Mouse (Mus musculus): Measurements from ENCODE around the gene Vmo1.

Vmo1 gene

GRCm38 (mm10) chr11:70514288-70514687 is at the start of gene Vmo1:
Gene Vmo1, minus strand, starts transcription at chr11:70514616.
- POLR2A ChIA-PET: interaction anchor here in 3 of 4 experiments (0.6 to 2.3 kb wide), 4 partner anchors 11 to 263 kb away, joined by 3 to 9 read pairs (median 4); partner anchors contain the start of genes Psmb6 (in 1 of the 3) and Spag7 (in 1 of the 3)
- CTCF ChIA-PET: interaction anchor here in 2 of 4 experiments (0.5 to 1.9 kb wide), 7 partner anchors 9 to 133 kb away, joined by 3 to 6 read pairs (median 4); partner anchors contain the start of genes Med11 (in 1 of the 2), Psmb6 (in 1 of the 2), Rnf167 (in 1 of the 2) and Slc25a11 (in 1 of the 2)

- ChIA-PET CTCF (interaction anchor here in 2 of 4 experiments (0.5 kb wide), 2 partner anchors 10 to 101 kb away, joined by 3 to 4 read pairs; no protein-coding TSS in a partner anchor), POLR2A (interaction anchor here in 3 of 4 experiments (0.6 to 1.7 kb wide), 7 partner anchors 24 to 168 kb away, joined by 3 to 9 read pairs (median 4); partner anchors contain the start of genes Psmb6 (in 2 of the 3) and Pld2 (in 1 of the 3))
Measured at GRCm38 (mm10) chr11:70563470-70564275, 49.3 kb upstream of the Vmo1 start.

GRCm38 (mm10) chr11:70562995-70563469 is 48.6 kb upstream of the Vmo1 start:
- CTCF ChIA-PET: interaction anchor here in 1 of 4 experiments (0.5 kb wide), 1 partner anchor 9 kb away, joined by 3 read pairs; no protein-coding TSS in a partner anchor
- POLR2A ChIA-PET: interaction anchor here in 1 of 4 experiments (1.4 to 1.6 kb wide), 3 partner anchors 23 to 42 kb away, joined by 3 to 6 read pairs (median 4); partner anchors contain the start of genes Pld2 and Psmb6

- ChIA-PET CTCF (interaction anchor here in 1 of 4 experiments (1.1 kb wide), 1 partner anchor 12 kb away, joined by 4 read pairs; no protein-coding TSS in a partner anchor), POLR2A (interaction anchor here in 2 of 4 experiments (0.9 to 1.7 kb wide), 6 partner anchors 12 to 130 kb away, joined by 3 to 7 read pairs (median 5); partner anchors contain the start of genes Psmb6 (in 2 of the 2) and Arrb2 (in 1 of the 2))
Measured at GRCm38 (mm10) chr11:70562287-70562994, 48.0 kb upstream of the Vmo1 start, which contains the start of gene Mink1. Gene Mink1, plus strand, starts transcription at chr11:70562881.

GRCm38 (mm10) chr11:70561937-70562286 is 47.5 kb upstream of the Vmo1 start:
- CTCF ChIA-PET: interaction anchor here in 1 of 4 experiments (1.1 kb wide), 1 partner anchor 11 kb away, joined by 4 read pairs; no protein-coding TSS in a partner anchor
- POLR2A ChIA-PET: interaction anchor here in 2 of 4 experiments (0.6 to 1.7 kb wide), 7 partner anchors 12 to 130 kb away, joined by 3 to 7 read pairs (median 4); partner anchors contain the start of genes Psmb6 (in 2 of the 2), Arrb2 (in 1 of the 2) and Rnf167 (in 1 of the 2)

- CTCF ChIA-PET: no interaction called here
- POLR2A ChIA-PET: no interaction called here
Measured at GRCm38 (mm10) chr11:70557545-70557944, 43.1 kb upstream of the Vmo1 start.

GRCm38 (mm10) chr11:70553940-70554339 is 39.5 kb upstream of the Vmo1 start:
- CTCF ChIA-PET: interaction anchor here in 1 of 4 experiments (0.7 to 1.7 kb wide), 2 partner anchors 9 to 55 kb away, joined by 3 to 5 read pairs; no protein-coding TSS in a partner anchor

GRCm38 (mm10) chr11:70551526-70551925 is 37.1 kb upstream of the Vmo1 start:
- POLR2A ChIA-PET: interaction anchor here in 3 of 4 experiments (0.6 to 1.8 kb wide), 3 partner anchors 13 to 139 kb away, joined by 3 to 5 read pairs (median 4); partner anchors contain the start of gene Psmb6 (in 1 of the 3)
- CTCF ChIA-PET: interaction anchor here in 2 of 4 experiments (0.6 to 1.4 kb wide), 2 partner anchors 10 to 119 kb away, joined by 4 read pairs; no protein-coding TSS in a partner anchor

More at GRCm38 (mm10) chr11:70553940-70554339, 39.5 kb upstream of the Vmo1 start:
- POLR2A ChIA-PET: no interaction called here

- ChIA-PET POLR2A (interaction anchor here in 1 of 4 experiments (0.8 kb wide), 1 partner anchor 122 kb away, joined by 3 read pairs; no protein-coding TSS in a partner anchor), CTCF (no interaction called here)
Measured at GRCm38 (mm10) chr11:70544496-70544895, 30.1 kb upstream of the Vmo1 start.

- CTCF ChIA-PET: no interaction called here
Measured at GRCm38 (mm10) chr11:70541415-70541814, 27.0 kb upstream of the Vmo1 start.

GRCm38 (mm10) chr11:70540928-70541327 is 26.5 kb upstream of the Vmo1 start:
- ChIA-PET POLR2A (interaction anchor here in 2 of 4 experiments (1.1 to 2.3 kb wide), 9 partner anchors 14 to 128 kb away, joined by 3 to 6 read pairs (median 3); partner anchors contain the start of genes 4930544D05Rik (in 1 of the 2) and Gltpd2 (in 1 of the 2)), CTCF (interaction anchor here in 2 of 4 experiments (1.0 to 2.2 kb wide), 6 partner anchors 15 to 109 kb away, joined by 3 to 6 read pairs (median 3); partner anchors contain the start of genes Psmb6 (in 2 of the 2) and Arrb2 (in 1 of the 2))

More at GRCm38 (mm10) chr11:70541415-70541814, 27.0 kb upstream of the Vmo1 start:
- POLR2A ChIA-PET: interaction anchor here in 2 of 4 experiments (1.5 to 1.6 kb wide), 3 partner anchors 15 to 19 kb away, joined by 3 to 5 read pairs (median 3); no protein-coding TSS in a partner anchor

GRCm38 (mm10) chr11:70539877-70540587 is 25.6 kb upstream of the Vmo1 start, which contains the start of gene Pld2:
Gene Pld2, plus strand, starts transcription at chr11:70540064.
- ChIA-PET POLR2A (interaction anchor here in 3 of 4 experiments (0.6 to 2.3 kb wide), 22 partner anchors 9 to 479 kb away, joined by 3 to 16 read pairs (median 4); partner anchors contain the start of genes Psmb6 (in 2 of the 3), 4930544D05Rik (in 1 of the 3), Arrb2 (in 1 of the 3) and Gltpd2 (in 1 of the 3)), CTCF (interaction anchor here in 3 of 4 experiments (0.6 to 2.2 kb wide), 11 partner anchors 11 to 525 kb away, joined by 3 to 6 read pairs (median 3); partner anchors contain the start of genes Psmb6 (in 2 of the 3) and Arrb2 (in 1 of the 3))

GRCm38 (mm10) chr11:70539423-70539822 is 25.0 kb upstream of the Vmo1 start:
- CTCF ChIA-PET: interaction anchor here in 3 of 4 experiments (0.6 to 2.2 kb wide), 5 partner anchors 12 to 107 kb away, joined by 3 to 6 read pairs (median 3); partner anchors contain the start of gene Arrb2 (in 1 of the 3)
- POLR2A ChIA-PET: interaction anchor here in 3 of 4 experiments (0.9 to 2.3 kb wide), 12 partner anchors 12 to 480 kb away, joined by 3 to 16 read pairs (median 4); partner anchors contain the start of genes Psmb6 (in 3 of the 3), 4930544D05Rik (in 1 of the 3), Mis12 (in 1 of the 3) and Pelp1 (in 1 of the 3)

- POLR2A ChIA-PET: interaction anchor here in 1 of 4 experiments (0.7 to 2.0 kb wide), 2 partner anchors 13 to 18 kb away, joined by 3 to 6 read pairs; no protein-coding TSS in a partner anchor
Measured at GRCm38 (mm10) chr11:70532839-70533238, 18.4 kb upstream of the Vmo1 start, which contains the start of gene Gm40193. Gene Gm40193, minus strand, starts transcription at chr11:70532939.

GRCm38 (mm10) chr11:70531065-70531464 is 16.6 kb upstream of the Vmo1 start:
- POLR2A ChIA-PET: interaction anchor here in 3 of 4 experiments (0.7 to 2.0 kb wide), 11 partner anchors 9 to 444 kb away, joined by 3 to 8 read pairs (median 4); partner anchors contain the start of genes Rnf167 (in 2 of the 3), Slc25a11 (in 2 of the 3) and Pld2 (in 1 of the 3)
- CTCF ChIA-PET: interaction anchor here (0.6 to 1.4 kb wide), 12 partner anchors 8 to 240 kb away, joined by 3 to 5 read pairs (median 4); no protein-coding TSS in a partner anchor

More at GRCm38 (mm10) chr11:70532839-70533238, 18.4 kb upstream of the Vmo1 start, which contains the start of gene Gm40193:
- CTCF ChIA-PET: no interaction called here

Data from embryonic stem cell, embryonic (primary cell).